Mouse (Mus musculus) brain, embryonic 14.5 days (tissue): Measurements from ENCODE around the gene Ptcd3. TPM values are rescaled to one million over a fixed set of nuclear protein-coding genes. Genes with fewer than 3 reads are reported as not detected.

Experiments used
- DNase-seq: peaks from one replicate; pipeline ENCODE4 v3.0.0-alpha.2; 2011; ENCODE audit warnings: low read depth
- CTCF ChIP-seq: fragments of 200-500 bp; IDR thresholded peaks from 2 replicates; pipeline ENCODE4 v1.5.1; 2012; ENCODE audit warnings: inconsistent platforms, mild to moderate bottlenecking, moderate library complexity, borderline replicate concordance; ENCODE audit not compliant: insufficient read depth, insufficient read length; ENCODE audit errors: extremely low read depth
- POLR2A ChIP-seq: fragments of 200-500 bp; IDR thresholded peaks from 2 replicates; pipeline ENCODE4 v1.6.1; 2012; ENCODE audit warnings: mild to moderate bottlenecking, inconsistent platforms, borderline replicate concordance; ENCODE audit not compliant: poor library complexity, insufficient read depth, insufficient read length, severe bottlenecking; ENCODE audit errors: extremely low read depth
- polyA plus RNA-seq: library from polyadenylated mRNA; depleted of rRNA; stranded (reverse); fragments of >200 nt; gene quantifications from 2 replicates; pipeline ENCODE4 v1.2.3, GENCODE M21; 2012

Gene Ptcd3
- polyA plus RNA-seq, 1 experiment: 57.4 TPM

DNA sequence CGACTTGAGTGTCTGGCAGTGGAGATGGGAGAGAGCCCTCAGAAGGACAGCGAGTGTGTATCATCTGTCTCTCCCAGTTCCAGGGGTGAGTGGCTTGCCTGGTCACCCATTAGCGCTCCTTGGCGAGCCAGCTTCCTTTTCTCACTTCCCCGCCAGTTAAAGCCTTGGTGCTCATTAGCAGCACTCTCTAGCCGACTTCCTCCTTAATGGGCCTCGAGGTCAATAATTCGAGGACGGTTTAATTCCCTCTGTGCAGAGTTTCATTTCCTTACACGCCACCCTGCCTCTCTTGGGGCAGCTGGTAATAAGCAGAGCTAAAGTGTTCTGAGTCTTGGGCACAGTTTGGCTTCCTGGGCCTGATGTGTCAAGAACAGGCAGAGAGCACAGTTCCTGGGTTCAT lies 21.5 kb upstream of the Ptcd3 start:
- TF ChIP-seq CTCF (no peak), POLR2A (no peak)
- no peak for DNase-seq

DNA sequence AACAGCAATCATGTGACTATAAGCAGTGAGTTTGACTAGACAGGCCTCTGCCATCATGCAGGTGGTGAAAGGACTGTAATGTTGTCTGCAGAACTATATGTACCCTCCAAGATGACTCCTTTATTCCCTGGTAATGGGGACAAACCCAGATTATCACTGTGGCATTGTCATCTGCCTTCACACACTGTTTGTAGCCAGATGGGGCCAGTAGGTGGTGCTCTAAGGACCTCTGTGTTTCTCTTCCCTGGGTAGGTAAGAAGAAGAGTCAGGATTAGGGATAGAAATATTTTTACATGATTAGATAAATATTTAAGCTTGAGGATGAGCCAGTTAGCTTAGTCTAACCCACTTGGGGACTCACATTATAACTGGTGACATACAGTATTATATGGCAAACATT lies 19.4 kb upstream of the Ptcd3 start:
- DNase-seq: peak; percentile 76
- TF ChIP-seq CTCF (peak; percentile 72; the same call in 1 of the 2 replicates), POLR2A (no peak)

DNA sequence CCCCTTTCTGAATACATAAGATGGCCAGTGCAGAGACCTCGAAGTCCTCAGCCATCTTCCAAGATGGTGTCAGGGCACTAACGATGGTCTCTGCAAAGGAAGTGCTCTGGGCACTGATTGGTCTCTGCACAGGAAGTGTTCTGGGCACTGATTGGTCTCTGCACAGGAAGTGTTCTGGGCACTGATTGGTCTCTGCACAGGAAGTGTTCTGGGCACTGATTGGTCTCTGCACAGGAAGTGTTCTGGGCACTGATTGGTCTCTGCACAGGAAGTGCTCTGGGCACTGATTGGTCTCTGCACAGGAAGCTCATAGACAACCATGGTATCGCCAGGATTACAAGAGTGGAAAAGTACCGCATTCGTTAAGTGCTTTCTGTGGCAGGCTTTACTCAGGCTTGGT lies 16.7 kb upstream of the Ptcd3 start:
- peak; percentile 17 for DNase-seq

DNA sequence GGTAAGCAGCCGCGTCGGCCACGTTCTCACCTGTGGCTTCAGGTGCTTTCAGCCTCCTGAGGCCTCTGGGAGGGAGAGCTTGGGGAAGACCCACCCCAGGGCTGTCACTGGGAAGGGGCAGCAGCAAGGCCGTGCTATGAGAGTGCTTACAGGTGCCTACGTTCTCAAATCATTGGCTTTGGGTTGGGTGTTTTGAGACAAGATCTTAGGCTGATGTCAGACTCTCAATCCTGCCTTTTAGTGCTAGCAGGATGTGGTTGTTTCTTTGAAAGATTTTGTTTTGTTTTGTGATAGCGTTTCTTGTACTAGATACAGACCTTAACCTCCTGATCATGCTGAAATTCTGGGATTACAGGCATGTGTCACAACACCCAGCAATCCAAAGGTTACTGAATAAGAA lies 12.2 kb upstream of the Ptcd3 start:
- TF ChIP-seq POLR2A (no peak), CTCF (no peak)
- no peak for DNase-seq

DNA sequence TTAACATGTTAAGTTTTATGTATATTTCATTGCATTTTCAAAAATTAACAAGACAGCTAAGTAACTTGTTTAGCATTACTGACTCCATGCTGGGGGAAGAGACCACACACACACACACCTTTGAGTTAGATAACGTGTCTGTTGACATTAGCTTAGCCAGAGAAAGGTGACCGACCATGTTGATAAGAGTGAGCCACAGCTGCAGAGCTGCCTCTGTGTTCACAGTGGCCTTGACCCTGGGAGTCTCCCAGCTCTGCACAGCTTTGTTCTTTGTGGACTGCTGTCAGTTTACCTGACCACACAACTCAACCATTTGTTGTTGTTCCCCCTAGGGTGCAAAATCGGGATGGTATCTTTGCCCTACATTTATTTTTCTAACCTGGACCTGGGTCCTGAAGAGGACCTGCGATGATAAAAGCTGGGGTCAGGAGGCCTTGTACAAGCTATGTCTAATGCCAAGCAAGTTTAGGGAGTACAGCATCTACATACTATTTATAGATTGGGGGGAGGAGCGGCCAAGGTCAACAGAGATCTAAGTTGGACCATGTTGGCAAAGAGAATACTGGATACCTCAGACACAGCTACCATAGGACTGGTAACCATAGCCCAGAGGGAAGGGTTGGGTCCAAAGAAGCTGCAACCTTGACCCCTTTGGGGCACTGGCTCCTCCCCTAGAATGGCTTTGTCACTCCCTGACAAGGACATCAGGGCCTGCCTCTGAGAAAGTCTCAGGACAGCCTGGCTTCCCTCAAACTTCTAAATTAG lies 3.3 kb upstream of the Ptcd3 start:
- DNase-seq: no peak
- TF ChIP-seq POLR2A: no peak
- no peak for TF ChIP-seq CTCF

DNA sequence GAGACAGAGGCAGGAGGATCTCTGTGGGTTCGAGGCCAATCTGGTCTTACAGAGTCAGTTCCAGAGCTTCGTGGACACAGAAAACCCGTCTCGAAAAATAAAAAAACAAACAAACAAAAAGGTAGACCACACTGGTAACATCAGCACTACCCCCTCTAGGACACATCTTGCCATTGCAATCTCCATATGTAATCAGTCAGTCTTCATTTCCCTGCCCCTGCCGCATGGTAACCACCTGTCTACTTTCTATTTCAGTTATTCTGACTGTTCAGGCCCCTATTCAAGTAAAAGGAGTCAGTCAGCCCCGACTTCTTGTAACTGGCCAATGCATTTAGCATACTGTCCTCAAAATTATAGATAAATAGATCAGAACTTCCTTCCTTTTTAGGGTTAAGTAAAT lies 1.3 kb upstream of the Ptcd3 start:
- no peak for DNase-seq
- no peak for TF ChIP-seq CTCF
- TF ChIP-seq POLR2A: no peak

DNA sequence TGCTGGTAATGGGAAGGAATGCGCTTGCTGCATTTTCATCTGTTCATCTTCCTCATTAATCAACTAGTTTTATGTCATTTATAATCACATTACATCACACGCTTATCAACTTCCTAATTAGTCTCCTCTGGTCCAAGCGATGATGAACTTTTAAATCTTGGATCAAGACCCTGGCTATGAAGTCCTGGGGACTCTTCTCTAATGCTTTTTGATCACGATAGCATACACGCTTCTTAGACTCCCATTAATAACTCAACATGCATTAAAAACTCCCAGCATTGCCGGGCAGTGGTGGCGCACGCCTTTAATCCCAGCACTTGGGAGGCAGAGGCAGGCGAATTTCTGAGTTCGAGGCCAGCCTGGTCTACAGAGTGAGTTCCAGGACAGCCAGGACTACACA lies 834 bp upstream of the Ptcd3 start:
- no peak for DNase-seq
- no peak for TF ChIP-seq CTCF
- TF ChIP-seq POLR2A: no peak

DNA sequence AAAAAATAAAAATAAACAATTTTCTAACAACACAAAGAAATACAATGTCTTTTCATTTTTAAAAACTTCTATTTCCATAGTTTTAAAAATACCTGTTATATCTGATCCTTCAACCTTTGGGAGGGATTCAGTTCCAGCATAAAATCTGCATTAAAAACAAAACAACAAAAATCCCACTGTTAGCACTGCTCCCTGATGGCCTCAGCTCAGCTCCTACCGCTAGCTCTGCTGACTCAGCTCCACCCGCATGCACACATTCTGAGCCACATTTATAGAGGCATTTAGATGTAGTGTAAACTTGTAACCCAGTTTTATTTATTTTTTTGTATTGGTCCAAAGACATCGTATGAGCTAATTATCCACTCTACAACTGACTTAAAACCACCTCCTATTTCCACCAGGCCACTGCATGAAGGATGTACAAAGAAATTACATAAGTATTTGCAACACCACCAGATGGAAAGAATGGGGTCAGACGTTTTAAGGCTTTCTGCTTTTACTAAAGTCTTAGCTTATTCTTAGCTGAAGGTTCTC lies 781 bp downstream of the Ptcd3 start:
- TF ChIP-seq CTCF: no peak
- TF ChIP-seq POLR2A: no peak
- no peak for DNase-seq

DNA sequence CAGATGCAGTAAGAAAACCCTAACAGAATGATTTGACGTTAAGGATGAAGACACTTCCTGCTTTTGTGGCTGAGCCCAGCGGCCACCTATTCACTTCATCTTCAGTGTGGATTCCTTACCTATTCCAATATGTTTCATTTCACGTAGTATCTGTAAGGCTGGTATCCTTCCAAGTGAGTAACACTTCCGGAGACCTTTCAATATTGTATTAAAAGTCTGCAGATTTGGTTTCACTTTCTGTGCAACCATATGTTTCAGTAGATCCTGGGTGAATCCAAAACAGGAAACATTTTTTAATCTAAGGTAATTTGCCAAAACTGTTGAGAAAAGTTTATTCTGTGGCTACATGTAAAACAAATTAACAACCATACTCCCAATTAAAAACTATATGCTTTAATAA lies 15.3 kb downstream of the Ptcd3 start:
- TF ChIP-seq POLR2A (no peak), CTCF (no peak)

DNA sequence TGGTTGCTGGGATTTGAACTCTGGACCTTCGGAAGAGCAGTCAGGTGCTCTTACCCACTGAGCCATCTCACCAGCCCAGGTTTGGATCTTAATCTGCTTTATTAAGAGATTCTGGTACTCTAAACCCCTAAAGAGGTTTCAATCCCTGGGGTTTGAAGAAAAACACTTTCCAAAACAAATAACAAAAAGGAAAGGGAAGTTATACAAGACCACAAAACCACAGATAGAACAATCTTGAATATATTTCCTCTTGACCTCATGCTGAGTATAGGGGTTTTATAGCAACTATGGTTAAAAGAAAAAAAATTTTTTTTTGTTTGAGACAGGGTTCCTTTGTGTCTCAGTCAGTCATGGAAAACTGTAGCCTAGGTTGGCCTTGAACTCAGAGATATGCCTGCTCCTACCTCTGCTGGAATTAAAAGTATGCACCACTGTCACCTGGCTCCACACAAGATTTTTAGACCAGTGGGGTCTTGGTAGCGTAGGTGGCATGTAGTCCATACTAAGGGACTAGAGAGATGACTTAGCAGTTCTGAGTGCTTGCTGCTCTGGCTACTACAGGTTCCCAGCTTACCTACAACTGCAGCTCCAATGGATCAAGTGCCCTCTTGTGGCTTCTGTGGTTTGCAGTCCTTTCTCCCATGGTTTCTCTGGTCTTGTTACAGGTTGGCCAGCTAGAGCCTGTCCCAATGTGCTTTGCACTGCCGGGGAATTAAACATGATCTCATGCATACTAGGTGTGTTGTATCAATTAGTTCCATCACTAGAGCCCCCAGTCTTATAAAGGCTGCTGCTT lies 30.4 kb downstream of the Ptcd3 start:
- TF ChIP-seq CTCF (no peak), POLR2A (no peak)
- DNase-seq: peak; percentile 4

More for the DNA sequence above, 15.3 kb downstream of the Ptcd3 start:
- no peak for DNase-seq

DNA sequence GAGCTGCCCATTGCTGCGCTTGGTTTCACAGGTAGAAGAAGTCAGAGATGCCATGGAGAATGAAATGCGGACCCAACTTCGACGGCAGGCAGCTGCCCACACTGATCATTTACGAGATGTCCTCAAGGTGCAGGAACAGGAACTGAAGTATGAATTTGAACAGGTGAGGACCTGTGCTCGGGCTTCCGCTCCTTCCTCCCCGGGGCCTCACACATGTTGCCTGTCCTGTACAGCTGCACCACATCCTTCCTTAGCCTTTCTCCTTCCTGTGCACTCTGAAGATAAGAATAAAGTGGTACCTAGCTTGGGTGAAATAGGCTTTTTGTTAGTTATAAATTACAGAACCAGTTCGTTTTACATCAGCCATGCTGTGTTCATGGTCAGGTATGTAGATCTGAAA lies 37.2 kb downstream of the Ptcd3 start:
- no peak for DNase-seq
- TF ChIP-seq POLR2A (no peak), CTCF (no peak)

DNA sequence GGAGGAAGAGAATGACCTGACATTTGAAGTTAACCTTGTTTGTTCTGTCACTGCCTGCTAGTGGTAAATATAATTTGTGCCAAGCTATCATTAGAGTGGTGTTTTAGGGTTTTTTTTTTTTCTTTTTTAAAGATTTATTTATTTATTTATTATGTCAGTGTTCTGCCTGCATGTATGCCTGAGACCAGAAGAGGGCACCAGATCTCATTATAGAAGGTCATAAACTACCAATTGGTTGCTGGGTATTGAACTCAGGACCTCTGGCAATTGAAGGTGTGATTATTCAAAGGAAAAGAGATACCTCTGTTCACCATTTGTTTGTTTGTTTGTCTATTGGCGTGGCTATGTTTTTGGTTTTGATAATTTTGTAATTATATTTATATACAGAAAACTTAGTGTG lies 39.7 kb downstream of the Ptcd3 start:
- DNase-seq: peak; percentile 19
- TF ChIP-seq CTCF: no peak
- no peak for TF ChIP-seq POLR2A
